Mouse (Mus musculus) neural tube, postnatal 0 days (tissue): ENCODE data around the gene Zbtb1. TPM values are rescaled to one million over a fixed set of nuclear protein-coding genes. Genes with fewer than 3 reads are reported as not detected.

Experiments
- polyA plus RNA-seq: library from polyadenylated mRNA; unstranded; fragments of >200 nt; fragmentation: Nextera tagmentation; extraction: Ambion mirVana; gene quantifications from 2 replicates; pipeline ENCODE4 v1.2.1, GENCODE M21; 2015

Gene Zbtb1
- polyA plus RNA-seq = 2.8 and 3.1 TPM in 2 replicates

DNA sequence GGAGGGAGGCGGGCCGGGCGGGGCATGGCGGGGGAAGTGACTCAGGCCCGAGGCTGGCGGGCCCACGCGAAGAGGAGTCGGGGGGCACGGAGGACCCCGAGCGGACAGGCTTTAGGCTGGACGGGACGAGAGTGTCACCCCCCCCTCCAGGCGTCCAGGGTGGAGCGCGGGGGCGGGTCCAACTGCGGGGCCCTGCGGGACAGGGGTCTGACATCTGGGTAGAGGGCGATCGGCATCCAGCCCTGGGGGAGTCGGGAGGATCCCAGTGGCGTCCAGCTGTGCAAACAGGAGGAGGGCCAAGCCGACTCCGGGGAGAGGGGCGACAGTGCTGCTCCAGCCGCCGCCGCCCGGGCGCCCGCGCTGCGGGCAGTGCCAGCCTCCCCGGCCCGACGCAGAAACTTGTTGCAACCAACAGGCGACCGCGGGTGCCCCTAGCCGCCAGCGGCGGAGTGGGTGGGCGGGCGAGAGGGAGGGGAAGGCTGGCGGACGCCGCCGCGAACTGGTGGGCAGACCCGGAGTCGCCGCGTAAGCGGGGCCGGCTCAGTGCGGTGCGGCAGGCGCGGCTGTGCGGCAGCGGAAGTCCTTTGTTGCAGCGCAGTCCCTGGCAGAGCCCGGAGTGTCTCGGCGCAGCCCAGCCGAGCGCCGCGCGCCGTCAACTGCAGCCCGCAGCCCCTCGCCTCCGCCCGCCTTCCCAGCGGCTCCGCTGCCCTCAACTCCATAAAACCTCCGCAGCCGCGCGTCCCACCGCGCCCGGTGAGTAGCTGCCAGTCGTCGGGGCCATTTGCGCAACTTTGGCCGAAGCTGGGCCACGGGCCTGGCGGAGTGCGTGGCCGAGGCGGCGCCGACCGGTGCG lies at the start of gene Zbtb1:
Gene Zbtb1, plus strand, starts transcription at position 289 of the 853 bp plus-strand sequence.

DNA sequence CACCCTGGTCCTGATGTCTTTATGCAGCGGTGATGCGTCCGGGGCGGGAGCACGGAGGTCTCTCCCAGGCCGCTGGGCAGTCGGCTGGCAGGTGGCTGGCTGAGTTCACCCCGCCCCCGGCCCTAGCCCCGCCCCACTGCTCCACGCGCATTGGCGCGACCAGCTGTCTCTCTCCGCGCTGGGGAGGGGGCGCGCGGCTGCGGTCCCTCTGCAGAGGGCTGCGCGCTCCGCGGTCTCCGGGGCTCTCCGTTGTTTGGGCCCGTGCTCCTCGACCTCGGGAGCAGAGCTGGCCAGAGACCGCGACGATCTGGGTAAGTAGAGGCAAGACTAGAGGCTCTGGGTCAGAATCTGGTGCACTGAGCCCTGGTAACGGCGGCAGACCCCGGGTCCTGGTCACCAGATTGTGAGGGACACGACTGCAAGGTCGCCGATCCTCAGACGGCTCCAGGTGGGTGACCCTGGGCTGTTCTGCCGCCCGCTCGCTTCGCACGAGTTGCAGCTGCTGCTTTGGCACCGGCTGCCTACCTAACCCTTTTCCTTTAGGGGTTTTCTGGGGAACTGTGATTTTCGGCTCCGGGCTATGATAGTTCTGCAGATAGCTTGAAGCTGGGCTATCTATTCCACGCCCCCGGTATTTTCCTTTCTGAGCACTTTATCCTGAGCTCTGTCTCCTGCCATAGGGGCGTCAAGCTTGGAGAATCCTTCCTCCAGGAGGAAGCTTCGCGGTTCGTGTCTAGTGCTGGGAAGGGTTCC lies 45.2 kb upstream of the Zbtb1 start, which contains the start of gene Akap5:
Gene Akap5, plus strand, starts transcription at position 213 of the 753 bp plus-strand sequence.

DNA sequence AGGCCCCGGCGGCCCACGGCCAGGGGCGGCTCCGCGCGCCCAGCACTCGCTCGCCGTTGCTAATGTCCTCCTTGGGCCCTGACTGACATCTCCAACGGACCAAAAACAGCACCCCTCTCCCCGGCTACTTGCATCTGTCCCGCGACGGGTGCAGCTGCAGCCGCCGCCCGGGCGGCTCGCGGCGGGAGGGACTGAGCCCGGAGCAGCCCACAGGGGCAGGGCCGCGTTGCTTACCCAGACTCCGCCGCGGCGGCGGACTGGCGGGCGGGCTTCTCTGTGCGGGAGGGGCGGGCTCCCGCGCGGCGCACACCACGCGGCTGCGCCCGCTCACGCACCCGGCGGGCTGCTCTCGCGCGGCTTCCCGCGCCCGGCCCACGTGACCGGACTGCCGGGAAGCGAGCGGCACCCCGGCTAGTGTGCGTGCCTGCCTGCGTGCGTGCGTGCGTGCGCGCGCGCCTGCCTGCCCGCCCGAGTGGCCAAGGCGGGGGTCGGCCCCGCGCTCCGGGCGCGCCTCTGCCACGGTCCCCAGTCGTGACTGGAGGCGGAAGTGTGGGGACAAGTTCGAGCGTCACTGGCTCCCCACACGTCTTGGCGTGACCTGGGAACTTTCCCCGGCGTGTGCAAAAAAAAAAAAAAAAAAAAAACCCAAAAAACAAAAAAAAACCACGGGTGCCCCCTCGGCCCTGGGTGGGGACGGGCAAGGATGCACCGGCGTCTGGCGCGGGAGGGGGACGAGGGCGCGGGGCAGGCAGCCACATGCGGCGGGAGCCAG lies 674 bp upstream of the Zbtb1 start, which contains the start of gene Zbtb25:
Gene Zbtb25, minus strand, starts transcription at position 397 of the 772 bp plus-strand sequence.

DNA sequence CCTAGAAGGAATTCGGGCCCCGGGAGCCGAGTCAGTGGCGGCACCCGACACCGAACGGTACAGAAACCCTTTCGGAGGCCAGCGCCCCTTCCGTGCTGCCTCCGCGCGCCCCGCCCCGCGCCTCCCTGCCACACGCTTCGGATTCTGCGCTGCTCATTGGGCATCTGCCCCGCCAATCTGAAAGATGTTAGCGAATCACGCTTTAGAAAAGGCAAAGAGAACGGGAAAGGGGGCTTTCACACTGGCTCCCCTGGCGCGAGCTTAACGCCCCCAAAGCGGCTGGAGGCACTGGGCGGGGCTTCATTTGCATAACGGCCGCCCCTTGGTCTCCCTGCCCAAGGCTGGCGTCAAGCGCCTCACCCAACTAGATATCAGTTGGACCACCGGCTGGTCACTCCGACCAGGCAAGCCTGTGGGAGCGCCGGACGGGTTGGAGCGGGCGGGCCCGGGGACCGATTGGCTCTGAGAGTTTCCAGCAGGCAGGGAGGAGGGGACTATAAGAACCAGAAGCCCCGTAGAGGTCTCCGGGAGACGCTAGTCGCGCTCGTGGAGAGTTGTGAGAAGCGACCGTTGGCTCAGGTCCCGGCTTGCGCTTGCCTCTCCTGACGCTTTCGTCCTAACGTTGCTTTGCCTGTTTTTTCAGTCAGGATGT lies 33.9 kb downstream of the Zbtb1 start, which contains the start of gene Hspa2:
Gene Hspa2, plus strand, starts transcription at position 291 of the 652 bp plus-strand sequence.

DNA sequence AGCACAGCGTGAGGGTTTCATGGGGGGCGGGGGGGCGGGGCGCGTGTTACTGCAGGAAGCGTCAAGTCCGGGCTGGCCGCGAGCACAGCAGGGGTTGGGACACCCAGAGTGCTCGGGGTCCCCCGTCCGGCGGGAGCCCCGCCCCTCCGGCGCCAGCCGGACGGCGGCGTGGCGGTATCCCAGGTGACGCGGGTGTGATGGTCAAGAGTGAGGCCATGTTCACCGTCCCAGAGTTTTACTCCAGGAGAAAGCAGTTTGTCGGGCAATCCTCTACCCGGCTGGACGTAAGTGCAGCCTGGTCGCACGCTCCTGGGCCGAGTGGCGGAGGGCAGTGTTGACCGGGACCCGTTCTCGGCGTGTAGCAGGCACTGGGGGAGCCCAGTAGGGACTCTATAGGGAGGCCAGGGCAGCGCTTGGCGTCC lies 47.4 kb downstream of the Zbtb1 start, which contains the start of gene Ppp1r36:
Gene Ppp1r36, plus strand, starts transcription at position 106 of the 422 bp plus-strand sequence.

Other genes with a start within 250 kb of the Zbtb1 start
- gene Esr2, start 193.0 kb upstream of the Zbtb1 start, polyA plus RNA-seq = 0.22 and 0.32 TPM in 2 replicates
- not detected in 2 replicates for gene Tex21, start 123.5 kb upstream of the Zbtb1 start, polyA plus RNA-seq
- 30.1 and 32.1 TPM in 2 replicates for gene Mthfd1, start 115.0 kb upstream of the Zbtb1 start, polyA plus RNA-seq
- gene Akap5, start 45.4 kb upstream of the Zbtb1 start, polyA plus RNA-seq = 15.4 and 15.8 TPM in 2 replicates
- 11.7 and 14.3 TPM in 2 replicates for gene Zbtb25, start 664 bp upstream of the Zbtb1 start, polyA plus RNA-seq
- 14.1 and 15.2 TPM in 2 replicates for gene Hspa2, start 33.9 kb downstream of the Zbtb1 start, polyA plus RNA-seq
- gene Ppp1r36, start 47.3 kb downstream of the Zbtb1 start, polyA plus RNA-seq = 2.8 and 3.8 TPM in 2 replicates
- 1.5 and 1.8 TPM in 2 replicates for gene Plekhg3, start 160.6 kb downstream of the Zbtb1 start, polyA plus RNA-seq